Mouse (Mus musculus): ENCODE measurements around the gene Usp10. TPM values are rescaled to one million over a fixed set of nuclear protein-coding genes. Genes with fewer than 3 reads are reported as not detected.

Gene Usp10
- polyA plus RNA-seq, 1 experiment, result 81.9 TPM

DNA sequence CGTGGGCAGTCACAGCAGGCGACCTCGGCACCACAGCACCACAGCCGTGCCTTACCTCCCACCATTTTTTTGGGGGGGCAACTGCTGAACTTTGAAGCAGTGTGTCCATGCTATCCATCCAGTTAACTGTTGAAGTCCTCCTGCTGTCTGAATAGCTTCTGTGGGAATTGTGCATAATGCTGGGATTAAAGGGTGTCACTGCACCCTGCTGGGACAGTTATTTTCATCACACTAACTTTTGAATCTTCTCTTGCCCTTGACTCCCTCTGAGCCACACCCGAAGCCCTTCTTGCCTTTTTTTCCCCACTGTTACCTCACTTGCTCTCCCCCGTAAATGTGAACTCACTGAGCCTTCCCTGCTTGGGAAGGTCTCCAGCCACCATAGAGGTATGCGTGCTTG, 28.3 kb downstream of the Usp10 start:
- 96% methylated on average over 7 of the region's 7 CpGs for WGBS
- peaks cover 19% of the 10 kb centered on the region for H3K36me3 ChIP-seq (ENCODE audit: control insufficient read depth, insufficient read depth, low read length)
- H3K27ac ChIP-seq (ENCODE audit: insufficient read depth, low read length), result no peak overlapping the region
- no peak for TF ChIP-seq POLR2A (IDR thresholded peaks at IDR 0.05; ENCODE audit: low read depth, low read length)
- no peak for TF ChIP-seq CTCF (IDR thresholded peaks at IDR 0.05; ENCODE audit: extremely low read depth, insufficient read depth, insufficient read length, insufficient replicate concordance)
- H3K4me3 ChIP-seq (ENCODE audit: extremely low read depth, insufficient read depth, insufficient read length), result no peak overlapping the region
- no peaks in the 10 kb centered on the region for H3K27me3 ChIP-seq (ENCODE audit: control insufficient read depth, insufficient read depth, low read length)
- no peak for DNase-seq (ENCODE audit: low read depth in 1 of 2, low spot score in 2 of 2)
- no peaks in the 10 kb centered on the region for H3K4me1 ChIP-seq (ENCODE audit: control insufficient read depth, insufficient read depth, insufficient read length)

DNA sequence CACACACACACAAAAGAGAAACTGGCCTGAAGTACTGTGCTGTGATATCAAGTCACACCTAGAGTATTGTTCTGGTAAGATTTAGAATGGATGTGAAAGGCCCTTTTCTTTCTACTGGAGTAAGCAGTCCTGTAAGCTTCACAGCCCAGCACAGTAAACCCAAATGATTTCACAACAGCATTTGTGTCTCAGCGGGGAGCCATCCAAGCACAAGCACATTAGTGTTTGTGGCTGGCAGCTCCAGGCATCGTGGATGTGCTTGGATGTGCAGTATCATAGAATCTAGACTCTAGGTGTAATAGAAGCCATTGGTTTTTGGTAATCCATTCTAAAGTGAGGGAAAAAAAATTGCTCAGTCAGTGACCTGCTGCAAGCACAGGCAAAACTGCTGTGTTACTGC, 29.2 kb downstream of the Usp10 start:
- Histone ChIP-seq H3K4me3 (ENCODE audit: extremely low read depth, insufficient read depth, insufficient read length) (no peak overlapping the region), H3K27me3 (ENCODE audit: control insufficient read depth, insufficient read depth, low read length) (no peaks in the 10 kb centered on the region), H3K27ac (ENCODE audit: insufficient read depth, low read length) (no peak overlapping the region), H3K4me1 (ENCODE audit: control insufficient read depth, insufficient read depth, insufficient read length) (no peaks in the 10 kb centered on the region), H3K36me3 (ENCODE audit: control insufficient read depth, insufficient read depth, low read length) (peaks cover 19% of the 10 kb centered on the region)
- 95% methylated on average over 2 of the region's 2 CpGs for WGBS
- TF ChIP-seq CTCF (IDR thresholded peaks at IDR 0.05; ENCODE audit: extremely low read depth, insufficient read depth, insufficient read length, insufficient replicate concordance), result no peak
- TF ChIP-seq POLR2A (IDR thresholded peaks at IDR 0.05; ENCODE audit: low read depth, low read length), result no peak
- no peak for DNase-seq (ENCODE audit: low read depth in 1 of 2, low spot score in 2 of 2)

DNA sequence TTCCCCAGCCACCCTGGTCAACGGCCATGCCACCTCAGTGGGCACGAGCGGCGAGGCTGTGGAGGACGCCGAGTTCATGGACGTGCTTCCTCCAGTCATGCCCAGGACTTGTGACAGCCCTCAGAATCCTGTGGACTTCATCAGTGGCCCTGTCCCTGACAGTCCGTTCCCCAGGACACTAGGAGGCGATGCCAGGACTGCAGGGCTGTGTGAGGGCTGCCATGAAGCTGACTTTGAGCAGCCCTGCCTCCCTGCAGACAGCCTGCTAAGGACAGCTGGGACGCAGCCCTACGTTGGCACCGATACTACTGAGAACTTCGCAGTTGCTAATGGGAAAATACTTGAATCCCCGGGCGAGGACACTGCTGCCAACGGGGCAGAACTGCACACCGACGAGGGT, 31.3 kb downstream of the Usp10 start:
- DNase-seq (ENCODE audit: low read depth in 1 of 2, low spot score in 2 of 2), result no peak
- Histone ChIP-seq H3K4me1 (ENCODE audit: control insufficient read depth, insufficient read depth, insufficient read length) (no peaks in the 10 kb centered on the region), H3K27ac (ENCODE audit: insufficient read depth, low read length) (no peak overlapping the region), H3K27me3 (ENCODE audit: control insufficient read depth, insufficient read depth, low read length) (no peaks in the 10 kb centered on the region), H3K4me3 (ENCODE audit: extremely low read depth, insufficient read depth, insufficient read length) (no peak overlapping the region), H3K36me3 (ENCODE audit: control insufficient read depth, insufficient read depth, low read length) (peaks cover 21% of the 10 kb centered on the region)
- TF ChIP-seq POLR2A (IDR thresholded peaks at IDR 0.05; ENCODE audit: low read depth, low read length) (no peak), CTCF (IDR thresholded peaks at IDR 0.05; ENCODE audit: extremely low read depth, insufficient read depth, insufficient read length, insufficient replicate concordance) (no peak)
- 95% methylated on average over 18 of the region's 18 CpGs for WGBS

- DNase-seq (ENCODE audit: low read depth in 1 of 2, low spot score in 2 of 2), result no peak
- no peaks in the 10 kb centered on the region for H3K27me3 ChIP-seq (ENCODE audit: control insufficient read depth, insufficient read depth, low read length)
- no peaks in the 10 kb centered on the region; the same call in none of the 2 replicates for H3K4me1 ChIP-seq (ENCODE audit: control insufficient read depth, insufficient read depth, insufficient read length)
- no peak overlapping the region for H3K4me3 ChIP-seq (ENCODE audit: extremely low read depth, insufficient read depth, insufficient read length)
- whole genome bisulfite sequencing, result 96% methylated on average over 10 of the region's 10 CpGs
- H3K36me3 ChIP-seq (ENCODE audit: control insufficient read depth, insufficient read depth, low read length), result peaks cover 26% of the 10 kb centered on the region
- TF ChIP-seq CTCF (IDR thresholded peaks at IDR 0.05; ENCODE audit: extremely low read depth, insufficient read depth, insufficient read length, insufficient replicate concordance) (no peak), POLR2A (IDR thresholded peaks at IDR 0.05; ENCODE audit: low read depth, low read length) (no peak)
- H3K27ac ChIP-seq (ENCODE audit: insufficient read depth, low read length), result no peak overlapping the region
Measured at GRCm38 (mm10) chr8:119943616-119944015, 33.5 kb downstream of the Usp10 start.

- DNase-seq (ENCODE audit: low read depth in 1 of 2, low spot score in 2 of 2), result peak in 1 of 2 experiments; percentile 52
- no peak overlapping the region for H3K27ac ChIP-seq (ENCODE audit: insufficient read depth, low read length)
- TF ChIP-seq POLR2A (IDR thresholded peaks at IDR 0.05; ENCODE audit: low read depth, low read length) (no peak), CTCF (IDR thresholded peaks at IDR 0.05; ENCODE audit: extremely low read depth, insufficient read depth, insufficient read length, insufficient replicate concordance) (peak; percentile 79; the same call in 1 of the 2 replicates)
- no peak overlapping the region for H3K4me3 ChIP-seq (ENCODE audit: extremely low read depth, insufficient read depth, insufficient read length)
- H3K27me3 ChIP-seq (ENCODE audit: control insufficient read depth, insufficient read depth, low read length), result no peaks in the 10 kb centered on the region
- 74% methylated on average over 9 of the region's 9 CpGs for WGBS
- no peaks in the 10 kb centered on the region; the same call in none of the 2 replicates for H3K4me1 ChIP-seq (ENCODE audit: control insufficient read depth, insufficient read depth, insufficient read length)
- peaks cover 31% of the 10 kb centered on the region for H3K36me3 ChIP-seq (ENCODE audit: control insufficient read depth, insufficient read depth, low read length)
Measured at GRCm38 (mm10) chr8:119944096-119944811, 34.1 kb downstream of the Usp10 start.

- Histone ChIP-seq H3K27ac (ENCODE audit: insufficient read depth, low read length) (no peak overlapping the region), H3K36me3 (ENCODE audit: control insufficient read depth, insufficient read depth, low read length) (peaks cover 39% of the 10 kb centered on the region), H3K27me3 (ENCODE audit: control insufficient read depth, insufficient read depth, low read length) (no peaks in the 10 kb centered on the region), H3K4me1 (ENCODE audit: control insufficient read depth, insufficient read depth, insufficient read length) (no peaks in the 10 kb centered on the region; the same call in none of the 2 replicates), H3K4me3 (ENCODE audit: extremely low read depth, insufficient read depth, insufficient read length) (no peak overlapping the region)
- peak in 1 of 2 experiments; percentile 27 for DNase-seq (ENCODE audit: low read depth in 1 of 2, low spot score in 2 of 2)
- 84% methylated on average over 8 of the region's 8 CpGs for WGBS
- TF ChIP-seq POLR2A (IDR thresholded peaks at IDR 0.05; ENCODE audit: low read depth, low read length) (no peak), CTCF (IDR thresholded peaks at IDR 0.05; ENCODE audit: extremely low read depth, insufficient read depth, insufficient read length, insufficient replicate concordance) (no peak)
Measured at GRCm38 (mm10) chr8:119946326-119946865, 36.2 kb downstream of the Usp10 start.

- Histone ChIP-seq H3K27ac (ENCODE audit: insufficient read depth, low read length) (no peak overlapping the region), H3K4me1 (ENCODE audit: control insufficient read depth, insufficient read depth, insufficient read length) (no peaks in the 10 kb centered on the region; the same call in none of the 2 replicates), H3K27me3 (ENCODE audit: control insufficient read depth, insufficient read depth, low read length) (no peaks in the 10 kb centered on the region), H3K4me3 (ENCODE audit: extremely low read depth, insufficient read depth, insufficient read length) (no peak overlapping the region), H3K36me3 (ENCODE audit: control insufficient read depth, insufficient read depth, low read length) (peaks cover 42% of the 10 kb centered on the region)
- no peak for TF ChIP-seq CTCF (IDR thresholded peaks at IDR 0.05; ENCODE audit: extremely low read depth, insufficient read depth, insufficient read length, insufficient replicate concordance)
- no peak for TF ChIP-seq POLR2A (IDR thresholded peaks at IDR 0.05; ENCODE audit: low read depth, low read length)
- 84% methylated on average over 19 of the region's 19 CpGs for WGBS
- no peak for DNase-seq (ENCODE audit: low read depth in 1 of 2, low spot score in 2 of 2)
Measured at GRCm38 (mm10) chr8:119947653-119948052, 37.5 kb downstream of the Usp10 start.
